ENCODE assay signal across 29 mouse cellular contexts in the genomic region with DNA sequence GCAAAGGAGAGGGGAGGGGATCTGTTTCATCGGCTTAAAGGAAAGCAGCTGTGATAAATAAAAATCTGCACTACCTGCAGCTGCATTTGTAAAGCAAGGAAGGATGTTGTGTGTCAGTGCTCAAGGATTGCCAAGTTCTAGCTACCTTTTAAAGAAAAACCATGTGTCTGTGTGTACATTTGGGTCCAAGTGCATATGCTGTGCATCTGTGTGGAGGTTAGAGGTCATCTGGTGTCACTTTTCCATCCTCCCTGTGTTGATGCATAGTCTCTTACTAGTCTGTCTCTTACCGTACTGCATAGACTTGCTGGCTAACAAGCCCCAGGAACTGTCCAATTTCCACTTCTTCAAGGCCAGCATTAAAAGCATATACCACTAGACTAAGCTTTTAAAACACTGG.
DNase-seq lines count a peak whose midpoint lies in the region; ATAC-seq lines count a peak whose summit lies in the region.
"Had no signal": no experiment of that assay in that cellular context is flagged by ENCODE, and none has a peak within 500 bp of the region (broad histone marks: within the 10 kb centered on the region; RNA-seq: fewer than 3 reads in every experiment).

No protein-coding gene starts in this region.

- WGBS in hindbrain, embryonic 10.5 days: 60% methylated on average over 2 of the region's 2 CpGs
- WGBS in hindbrain, embryonic 16.5 days: 79% methylated on average over 2 of the region's 2 CpGs
- WGBS in midbrain, embryonic 13.5 days: 79% methylated on average over 2 of the region's 2 CpGs

- no peak for ATAC-seq in hindbrain, embryonic 16.5 days
- no peak for ATAC-seq in midbrain, embryonic 13.5 days
- ATAC-seq: forebrain, embryonic 14.5 days; forebrain, postnatal 0 days; intestine, embryonic 15.5 days; Patski had no signal

- no peaks in the 10 kb centered on the region for H3K36me3 ChIP-seq in hindbrain, embryonic 10.5 days
- H3K36me3 ChIP-seq in hindbrain, embryonic 16.5 days (ENCODE audit: control insufficient read depth, insufficient read depth, low read length): no peaks in the 10 kb centered on the region
- H3K36me3 ChIP-seq in midbrain, embryonic 13.5 days: no peaks in the 10 kb centered on the region
- H3K36me3 ChIP-seq: embryonic facial prominence, embryonic 12.5 days; embryonic facial prominence, embryonic 15.5 days; G1E; heart, embryonic 10.5 days; heart, embryonic 13.5 days; hindbrain, embryonic 12.5 days; hindbrain, embryonic 15.5 days; intestine, embryonic 15.5 days had no signal

- H3K4me2 ChIP-seq in hindbrain, embryonic 16.5 days (ENCODE audit: low read length): no peak overlapping the region
- no peak overlapping the region for H3K4me2 ChIP-seq in midbrain, embryonic 13.5 days (replicated peaks)
- H3K4me2 ChIP-seq: embryonic facial prominence, embryonic 12.5 days; embryonic facial prominence, embryonic 15.5 days; heart, embryonic 13.5 days; hindbrain, embryonic 12.5 days; hindbrain, embryonic 15.5 days; intestine, embryonic 15.5 days had no signal

- intact Hi-C loops in gastrocnemius, postnatal 14 days (cut with DNase I; ENCODE audit: low total_unique reads): no loop called here

- H3K9ac ChIP-seq in hindbrain, embryonic 16.5 days (ENCODE audit: low read depth, low read length): no peak overlapping the region
- no peak overlapping the region for H3K9ac ChIP-seq in midbrain, embryonic 13.5 days (replicated peaks)
- H3K9ac ChIP-seq: embryonic facial prominence, embryonic 12.5 days; embryonic facial prominence, embryonic 15.5 days; forebrain, postnatal 0 days; heart, embryonic 13.5 days; hindbrain, embryonic 12.5 days; hindbrain, embryonic 15.5 days; intestine, embryonic 15.5 days had no signal

- peak overlapping the region; percentile 50; the same call in 1 of the 2 replicates for H3K27ac ChIP-seq in hindbrain, embryonic 10.5 days
- no peak overlapping the region for H3K27ac ChIP-seq in hindbrain, embryonic 16.5 days (ENCODE audit: low read depth, low read length)
- no peak overlapping the region for H3K27ac ChIP-seq in midbrain, embryonic 13.5 days
- H3K27ac ChIP-seq: embryonic facial prominence, embryonic 12.5 days; embryonic facial prominence, embryonic 15.5 days; heart, adult 2 months; heart, embryonic 10.5 days; heart, embryonic 13.5 days; hindbrain, embryonic 12.5 days; hindbrain, embryonic 15.5 days; intestine, embryonic 15.5 days had no signal

- H3K4me1 ChIP-seq in hindbrain, embryonic 10.5 days (replicated peaks): peaks cover 15% of the 10 kb centered on the region; the same call in 1 of the 2 replicates
- no peaks in the 10 kb centered on the region; the same call in 1 of the 2 replicates for H3K4me1 ChIP-seq in hindbrain, embryonic 16.5 days (ENCODE audit: control insufficient read depth, insufficient read depth, low read depth, low read length)
- H3K4me1 ChIP-seq in midbrain, embryonic 13.5 days (replicated peaks): peaks cover 15% of the 10 kb centered on the region; the same call in 1 of the 2 replicates
- H3K4me1 ChIP-seq: embryonic facial prominence, embryonic 15.5 days; heart, embryonic 10.5 days; intestine, embryonic 15.5 days had no signal

- H3K4me3 ChIP-seq in hindbrain, embryonic 10.5 days: no peak overlapping the region
- no peak overlapping the region for H3K4me3 ChIP-seq in hindbrain, embryonic 16.5 days (ENCODE audit: low read length)
- no peak overlapping the region for H3K4me3 ChIP-seq in midbrain, embryonic 13.5 days (replicated peaks)
- H3K4me3 ChIP-seq: embryonic facial prominence, embryonic 12.5 days; embryonic facial prominence, embryonic 15.5 days; heart, adult 2 months; heart, embryonic 10.5 days; heart, embryonic 13.5 days; hindbrain, embryonic 12.5 days; hindbrain, embryonic 15.5 days; intestine, embryonic 15.5 days had no signal

- H3K9me3 ChIP-seq in hindbrain, embryonic 10.5 days: no peaks in the 10 kb centered on the region
- H3K9me3 ChIP-seq in hindbrain, embryonic 16.5 days (ENCODE audit: control insufficient read depth, low read length): no peaks in the 10 kb centered on the region
- H3K9me3 ChIP-seq in midbrain, embryonic 13.5 days: no peaks in the 10 kb centered on the region
- H3K9me3 ChIP-seq: embryonic facial prominence, embryonic 12.5 days; embryonic facial prominence, embryonic 15.5 days; G1E; heart, embryonic 10.5 days; heart, embryonic 13.5 days; hindbrain, embryonic 12.5 days; hindbrain, embryonic 15.5 days; intestine, embryonic 15.5 days had no signal

- no peaks in the 10 kb centered on the region for H3K27me3 ChIP-seq in hindbrain, embryonic 10.5 days (ENCODE audit: insufficient read depth, poor library complexity, severe bottlenecking)
- H3K27me3 ChIP-seq in hindbrain, embryonic 16.5 days (replicated peaks; ENCODE audit: control insufficient read depth, insufficient read depth, low read length): no peaks in the 10 kb centered on the region
- H3K27me3 ChIP-seq in midbrain, embryonic 13.5 days: no peaks in the 10 kb centered on the region
- H3K27me3 ChIP-seq: CH12.LX; embryonic facial prominence, embryonic 12.5 days; embryonic facial prominence, embryonic 15.5 days; heart, embryonic 13.5 days; hindbrain, embryonic 12.5 days; hindbrain, embryonic 15.5 days; intestine, embryonic 15.5 days had no signal

- DNase-seq in hindbrain, embryonic 10.5 days (ENCODE audit: low spot score): peak; percentile 15
- peak; percentile 33 for DNase-seq in embryo, embryonic 11 days
- peak; percentile 14 for DNase-seq in forelimb bud, embryonic 11.5 days (ENCODE audit: low read depth, low spot score)
- no peak for DNase-seq in gastrocnemius, postnatal 14 days
- no peak for DNase-seq in spleen, postnatal 4 days (ENCODE audit: low spot score in 2 of 2)
- DNase-seq: adrenal gland, postnatal 10 days; adrenal gland, postnatal 36 days; B cell, adult 2 months; cerebellum, adult 2 months; cerebellum, adult 9-11 months; cerebellum, postnatal 25 days; forebrain, postnatal 0 days; gastrocnemius, postnatal 36 days; heart, adult 2 months; heart, postnatal 14 days; heart, postnatal 4 days had no signal

Comparison
In these comparisons a context has a peak if more than half of its experiments do, and no peak if none do; other contexts are left out.
1. DNase-seq: peak in hindbrain, embryonic 10.5 days (single experiment), embryo, embryonic 11 days (single experiment) and forelimb bud, embryonic 11.5 days (single experiment); none in gastrocnemius, postnatal 14 days (single experiment) and spleen, postnatal 4 days (0 of 2).